Mouse (Mus musculus) forebrain, embryonic 10.5 days (tissue): ENCODE data around the gene Dennd2c. TPM values are rescaled to one million over a fixed set of nuclear protein-coding genes. Genes with fewer than 3 reads are reported as not detected.
A peak's percentile ranks its signal among the peaks of the same experiment; 100 is the strongest.

Experiments used
- DNase-seq: peaks from one replicate; pipeline ENCODE4 v3.0.0-alpha.2; 2017; ENCODE audit warnings: low spot score; ENCODE audit errors: extremely low spot score
- H3K27ac ChIP-seq: fragments of 300-500 bp; sonication (generic); 2 replicates; pipeline ENCODE4 v1.5.1; 2016; ENCODE audit warnings: mild to moderate bottlenecking
- H3K27me3 ChIP-seq: fragments of 300-500 bp; sonication (generic); 2 replicates; pipeline ENCODE4 v1.6.1; 2016; ENCODE audit warnings: mild to moderate bottlenecking; ENCODE audit not compliant: poor library complexity, severe bottlenecking
- H3K36me3 ChIP-seq: fragments of 300-500 bp; sonication (generic); replicated peaks from 2 replicates; pipeline ENCODE4 v1.6.1; 2016; ENCODE audit warnings: mild to moderate bottlenecking, moderate library complexity
- H3K4me1 ChIP-seq: fragments of 300-500 bp; sonication (generic); 2 replicates; pipeline ENCODE4 v1.6.1; 2016
- H3K4me3 ChIP-seq: fragments of 300-500 bp; sonication (generic); 2 replicates; pipeline ENCODE4 v1.5.1; 2016; ENCODE audit warnings: mild to moderate bottlenecking, moderate library complexity
- H3K9me3 ChIP-seq: fragments of 300-500 bp; sonication (generic); 2 replicates; pipeline ENCODE4 v1.6.1; 2016; ENCODE audit warnings: mild to moderate bottlenecking, moderate library complexity
- WGBS: fragments of 180-500 bp; shearing (Covaris S2); methylation state at CpG from one replicate; pipeline ENCODE4 v1.1.7; 2016; 5-methylcytosine and 5-hydroxymethylcytosine counted together
- polyA plus RNA-seq: library from polyadenylated mRNA; unstranded; fragments of >200 nt; fragmentation: Nextera tagmentation; extraction: Ambion mirVana; gene quantifications from 2 replicates; pipeline ENCODE4 v1.2.1, GENCODE M21; 2016

The Dennd2c gene
- polyA plus RNA-seq: 1.8 and 2.3 TPM in 2 replicates

DNA sequence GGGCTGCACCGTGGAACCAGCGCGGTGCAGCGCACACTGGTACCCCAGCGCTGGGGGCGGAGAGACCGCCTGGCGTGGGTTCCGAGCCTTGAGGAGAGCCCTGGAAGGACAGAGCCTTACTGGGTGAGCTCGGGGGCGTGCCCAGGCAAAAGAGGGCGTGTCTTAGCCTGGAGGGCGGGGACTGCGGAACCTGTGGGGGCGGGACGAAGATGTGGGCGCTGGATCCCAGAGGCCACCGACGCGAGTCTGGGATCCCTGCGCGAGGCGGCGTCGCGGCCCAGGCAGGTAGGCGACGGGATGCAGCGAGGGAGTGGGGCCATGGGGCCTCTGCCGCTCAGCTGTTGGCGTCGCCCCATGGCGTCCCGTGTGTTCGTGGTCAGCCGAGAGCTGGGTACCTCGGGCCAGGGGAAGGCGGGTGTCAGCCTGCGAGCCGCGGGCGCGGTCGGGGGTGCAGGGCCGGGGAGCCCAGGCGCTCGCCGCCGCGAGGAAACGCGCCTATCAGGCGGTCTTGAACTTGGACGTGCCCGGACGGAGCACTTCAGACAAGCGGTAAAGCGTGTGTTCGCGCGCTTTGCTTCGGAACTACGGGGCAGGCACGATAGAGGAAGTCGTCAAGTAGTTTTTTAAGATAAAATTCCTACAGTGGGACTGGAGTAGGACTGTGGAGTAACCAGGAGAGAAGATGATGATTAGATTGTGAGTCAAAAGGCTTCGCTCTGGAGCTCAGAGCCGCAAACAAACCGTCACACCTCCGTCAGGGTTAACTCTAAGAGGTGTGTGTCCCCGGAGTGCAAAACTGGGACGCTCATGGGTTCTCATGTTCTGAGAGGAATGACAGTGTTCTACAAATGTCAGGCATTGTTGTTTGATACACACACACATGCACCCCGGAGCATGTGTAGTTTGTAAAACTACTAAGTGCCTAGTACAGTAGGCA lies at the start of gene Dennd2c:
Gene Dennd2c, plus strand, starts transcription at position 151 of the 937 bp plus-strand sequence.
- 2% methylated on average over 72 of the region's 72 CpGs for WGBS
- peaks cover 46% of the 10 kb centered on the region for H3K27me3 ChIP-seq
- H3K27ac ChIP-seq: peak within 1 kb of the TSS; percentile 81

GRCm38 (mm10) chr3:103056016-103056595 lies 46.3 kb upstream of the Dennd2c start:
- DNase-seq: no peak
- peaks cover 80% of the 10 kb centered on the region for H3K36me3 ChIP-seq
- WGBS: 90% methylated on average over 5 of the region's 5 CpGs

More for the DNA sequence above, at the start of gene Dennd2c:
- no peaks in the 10 kb centered on the region for H3K36me3 ChIP-seq
- H3K9me3 ChIP-seq: no peaks in the 10 kb centered on the region
- H3K4me3 ChIP-seq: peak within 1 kb of the TSS; percentile 75
- DNase-seq: peak; percentile 89
- H3K4me1 ChIP-seq: peaks cover 13% of the 10 kb centered on the region

GRCm38 (mm10) chr3:103057752-103058151 lies 44.7 kb upstream of the Dennd2c start:
- no peak for DNase-seq
- Histone ChIP-seq H3K27ac (peak overlapping the region; percentile 96), H3K27me3 (no peaks in the 10 kb centered on the region), H3K9me3 (no peaks in the 10 kb centered on the region), H3K4me1 (peaks cover 8% of the 10 kb centered on the region), H3K4me3 (peak overlapping the region; percentile 81), H3K36me3 (peaks cover 80% of the 10 kb centered on the region)
- 3% methylated on average over 10 of the region's 10 CpGs for WGBS

More at GRCm38 (mm10) chr3:103056016-103056595, 46.3 kb upstream of the Dennd2c start:
- Histone ChIP-seq H3K9me3 (no peaks in the 10 kb centered on the region), H3K4me3 (no peak overlapping the region), H3K27me3 (no peaks in the 10 kb centered on the region), H3K27ac (no peak overlapping the region), H3K4me1 (peaks cover 8% of the 10 kb centered on the region)

DNA sequence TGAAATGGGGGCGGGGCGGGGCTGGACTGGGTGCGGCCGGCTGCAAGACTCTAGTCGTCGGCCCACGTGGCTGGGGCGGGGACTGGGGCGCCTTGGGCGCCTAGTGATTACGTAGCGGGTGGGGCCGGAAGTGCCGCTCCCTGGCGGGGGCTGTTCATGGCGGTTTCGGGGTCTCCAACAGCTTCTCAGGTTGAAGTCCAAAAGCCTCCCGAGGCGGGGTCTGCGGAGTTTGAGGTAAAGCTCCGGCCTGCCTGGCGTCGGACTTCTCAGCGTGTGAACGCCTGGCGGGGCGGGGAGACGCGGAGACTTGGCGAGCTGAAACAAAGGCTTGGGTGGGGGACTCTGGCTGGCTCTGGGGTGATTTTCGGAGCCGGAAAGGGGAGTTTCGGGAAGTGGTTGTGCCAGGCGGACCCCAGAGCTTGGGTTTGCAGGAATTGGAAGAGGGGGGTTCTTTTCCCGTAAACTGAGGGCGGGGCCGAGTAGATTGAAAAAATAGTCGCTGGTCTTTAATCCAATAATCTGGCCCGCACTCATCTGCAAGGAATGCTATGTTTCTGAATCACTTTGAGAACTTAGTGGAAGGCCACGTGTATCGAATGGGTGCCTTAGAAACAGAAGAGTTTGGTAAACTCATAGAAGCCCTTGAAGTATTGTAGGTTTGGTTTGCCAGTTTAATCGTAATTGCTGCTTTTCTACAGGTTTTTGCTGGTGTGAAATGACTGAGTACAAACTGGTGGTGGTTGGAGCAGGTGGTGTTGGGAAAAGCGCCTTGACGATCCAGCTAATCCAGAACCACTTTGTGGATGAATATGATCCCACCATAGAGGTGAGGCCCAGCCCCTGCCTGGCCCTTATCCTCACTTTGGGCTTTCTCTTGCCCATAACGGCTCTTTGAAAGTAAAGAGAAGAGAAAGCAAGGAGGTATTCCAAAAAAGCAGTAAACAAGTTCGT lies 43.9 kb upstream of the Dennd2c start, which contains the start of gene Nras:
Gene Nras, plus strand, starts transcription at position 79 of the 951 bp plus-strand sequence.
- H3K9me3 ChIP-seq: no peaks in the 10 kb centered on the region
- peak within 1 kb of the TSS; percentile 81 for H3K4me3 ChIP-seq
- 3% methylated on average over 46 of the region's 46 CpGs for WGBS
- no peaks in the 10 kb centered on the region for H3K27me3 ChIP-seq
- peaks cover 8% of the 10 kb centered on the region for H3K4me1 ChIP-seq
- peak within 1 kb of the TSS; percentile 96 for H3K27ac ChIP-seq
- DNase-seq: peak; percentile 97
- peaks cover 80% of the 10 kb centered on the region for H3K36me3 ChIP-seq

GRCm38 (mm10) chr3:103066927-103067326 lies 35.5 kb upstream of the Dennd2c start:
- peaks cover 88% of the 10 kb centered on the region for H3K36me3 ChIP-seq
- no peak overlapping the region for H3K27ac ChIP-seq
- H3K4me1 ChIP-seq: no peaks in the 10 kb centered on the region
- DNase-seq: no peak
- 95% methylated on average over 8 of the region's 8 CpGs for WGBS
- H3K27me3 ChIP-seq: no peaks in the 10 kb centered on the region
- H3K4me3 ChIP-seq: no peak overlapping the region
- no peaks in the 10 kb centered on the region for H3K9me3 ChIP-seq

- H3K4me3 ChIP-seq: no peak overlapping the region
- H3K4me1 ChIP-seq: no peaks in the 10 kb centered on the region
- DNase-seq: no peak
- H3K27ac ChIP-seq: no peak overlapping the region
- no peaks in the 10 kb centered on the region for H3K27me3 ChIP-seq
- 97% methylated on average over 6 of the region's 6 CpGs for WGBS
- peaks cover 67% of the 10 kb centered on the region for H3K36me3 ChIP-seq
- H3K9me3 ChIP-seq: no peaks in the 10 kb centered on the region
Measured at GRCm38 (mm10) chr3:103068971-103069370, 33.4 kb upstream of the Dennd2c start.

DNA sequence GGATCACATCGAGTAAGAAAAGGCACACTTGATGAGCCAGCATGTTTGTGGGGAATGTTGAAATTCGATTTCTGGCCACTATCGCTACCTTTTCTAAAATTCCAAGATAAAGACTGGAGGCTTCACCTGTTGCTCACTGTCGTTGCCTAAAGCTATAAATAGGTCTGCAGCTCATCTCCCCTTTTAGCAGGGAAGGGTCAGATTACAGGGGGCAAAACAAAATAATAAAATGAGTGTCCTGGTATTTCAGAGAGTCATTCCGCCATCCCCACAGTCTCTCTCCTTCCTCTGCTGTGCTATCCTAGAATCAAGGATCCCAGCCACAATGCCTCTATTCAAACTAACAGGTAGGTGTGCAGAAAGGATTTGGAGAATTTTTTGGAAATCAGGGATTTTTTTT lies 28.6 kb upstream of the Dennd2c start, which contains the start of gene Ampd1:
Gene Ampd1, plus strand, starts transcription at position 244 of the 400 bp plus-strand sequence.
- 82% methylated on average over 5 of the region's 5 CpGs for WGBS
- DNase-seq: no peak
- H3K36me3 ChIP-seq: peaks cover 19% of the 10 kb centered on the region
- H3K27ac ChIP-seq: no peak within 1 kb of the TSS
- no peaks in the 10 kb centered on the region for H3K4me1 ChIP-seq
- H3K9me3 ChIP-seq: no peaks in the 10 kb centered on the region
- H3K4me3 ChIP-seq: no peak within 1 kb of the TSS
- no peaks in the 10 kb centered on the region for H3K27me3 ChIP-seq

GRCm38 (mm10) chr3:103075871-103076270 lies 26.5 kb upstream of the Dennd2c start:
- H3K36me3 ChIP-seq: peaks cover 4% of the 10 kb centered on the region; the same call in 1 of the 2 replicates
- 91% methylated on average over 9 of the region's 9 CpGs for WGBS
- H3K4me3 ChIP-seq: no peak overlapping the region
- H3K27me3 ChIP-seq: no peaks in the 10 kb centered on the region
- H3K9me3 ChIP-seq: no peaks in the 10 kb centered on the region
- no peak overlapping the region for H3K27ac ChIP-seq
- no peaks in the 10 kb centered on the region for H3K4me1 ChIP-seq
- no peak for DNase-seq

DNA sequence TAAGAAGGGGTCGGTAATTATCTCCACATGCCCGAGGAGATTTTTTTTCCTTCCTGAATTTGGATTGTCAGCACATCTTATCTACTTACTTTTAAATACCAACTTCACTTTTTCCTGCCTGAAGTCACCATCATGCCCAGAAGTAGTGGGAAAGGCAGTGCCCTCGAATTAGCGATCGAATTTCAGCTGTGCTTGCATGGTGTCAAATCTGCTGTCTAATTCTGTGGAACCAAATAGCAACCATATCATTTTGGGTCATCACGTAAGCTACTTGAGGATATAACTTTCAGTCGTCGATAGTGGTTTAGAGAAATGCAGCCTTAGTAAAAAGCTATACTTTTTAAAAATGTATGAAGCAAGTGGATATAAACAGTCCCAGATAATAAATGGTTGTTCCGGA lies 25.9 kb upstream of the Dennd2c start:
- H3K36me3 ChIP-seq: 0 out of 2 replicates have a peak, but pooled peaks cover under 1% of the 10 kb centered on the region
- no peaks in the 10 kb centered on the region for H3K9me3 ChIP-seq
- WGBS: 92% methylated on average over 9 of the region's 9 CpGs

DNA sequence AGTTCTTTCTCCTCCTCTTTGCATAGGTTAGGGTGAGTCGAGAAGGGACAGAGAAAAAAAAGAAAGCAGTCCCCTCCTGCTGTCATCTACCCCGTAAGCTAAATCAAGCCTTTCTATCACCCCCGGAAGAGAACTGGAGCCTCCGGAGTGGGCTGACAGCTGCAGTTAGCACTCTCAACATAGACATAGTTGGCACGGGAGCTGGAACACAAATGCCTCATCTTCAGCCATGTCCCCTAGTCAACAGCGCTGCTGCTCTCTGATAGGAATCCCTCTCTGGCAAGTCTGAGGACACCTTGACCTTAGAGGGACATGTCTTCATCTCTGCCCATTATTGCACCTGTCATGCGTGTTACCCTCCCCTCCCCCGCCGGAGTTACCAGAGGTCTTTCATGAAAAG lies 23.1 kb upstream of the Dennd2c start:
- no peak for DNase-seq
- H3K4me3 ChIP-seq: no peak overlapping the region
- H3K36me3 ChIP-seq: no peaks in the 10 kb centered on the region
- no peak overlapping the region for H3K27ac ChIP-seq
- H3K4me1 ChIP-seq: no peaks in the 10 kb centered on the region
- H3K9me3 ChIP-seq: no peaks in the 10 kb centered on the region
- H3K27me3 ChIP-seq: no peaks in the 10 kb centered on the region
- WGBS: 86% methylated on average over 9 of the region's 9 CpGs

More for the DNA sequence above, 25.9 kb upstream of the Dennd2c start:
- Histone ChIP-seq H3K27ac (no peak overlapping the region), H3K4me1 (no peaks in the 10 kb centered on the region), H3K4me3 (no peak overlapping the region), H3K27me3 (no peaks in the 10 kb centered on the region)
- DNase-seq: no peak

DNA sequence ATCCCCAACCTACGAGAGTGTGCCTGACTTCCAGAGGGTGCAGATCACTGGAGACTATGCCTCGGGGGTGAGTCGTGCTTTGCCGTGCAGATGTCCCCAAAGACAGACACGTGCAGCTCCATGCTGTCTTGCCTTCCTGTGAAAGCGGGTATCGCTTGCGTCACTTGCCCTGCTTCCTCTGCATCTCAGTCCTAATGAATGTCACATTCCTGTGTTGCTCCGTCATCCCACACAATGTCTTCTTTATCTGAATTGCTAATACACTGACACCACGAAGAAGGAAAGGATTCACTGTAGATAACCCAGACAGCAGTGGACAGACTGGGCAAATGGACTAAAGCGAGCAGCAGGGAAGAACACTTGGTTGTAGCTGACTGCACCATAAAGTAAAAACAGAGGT lies 21.4 kb upstream of the Dennd2c start:
- no peaks in the 10 kb centered on the region for H3K9me3 ChIP-seq
- WGBS: 70% methylated on average over 11 of the region's 11 CpGs
- DNase-seq: no peak

DNA sequence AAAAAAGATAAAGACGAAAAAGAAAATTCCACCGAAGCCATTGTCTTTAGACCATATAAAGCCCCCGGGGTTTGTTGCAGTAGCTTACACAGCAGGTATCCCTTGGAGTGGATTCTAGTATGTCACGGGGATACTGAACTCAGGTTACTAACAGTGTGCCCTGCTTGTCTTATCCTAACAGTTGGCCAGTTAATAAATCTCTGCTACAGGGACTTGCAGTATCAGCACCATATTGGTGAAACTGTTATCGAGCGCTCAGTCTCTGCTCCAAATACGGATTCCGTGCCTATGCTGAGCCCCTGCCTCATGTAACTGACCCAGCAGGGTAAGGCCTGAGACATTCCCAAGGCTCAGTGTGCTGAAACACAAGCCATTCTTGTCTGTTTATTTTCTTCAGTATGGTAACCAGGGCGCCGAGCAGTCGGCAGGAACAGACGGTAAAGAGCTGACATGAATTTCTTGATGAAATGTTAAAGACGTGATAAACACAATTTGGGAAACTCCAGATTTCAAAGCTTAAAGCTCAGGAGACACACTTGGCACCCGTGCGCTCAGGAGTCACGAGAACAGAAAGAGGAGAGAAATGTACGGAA lies 20.4 kb upstream of the Dennd2c start:
- H3K36me3 ChIP-seq: no peaks in the 10 kb centered on the region
- no peaks in the 10 kb centered on the region for H3K9me3 ChIP-seq
- 91% methylated on average over 17 of the region's 17 CpGs for WGBS
- no peak for DNase-seq
- H3K4me1 ChIP-seq: no peaks in the 10 kb centered on the region
- H3K27me3 ChIP-seq: no peaks in the 10 kb centered on the region
- H3K4me3 ChIP-seq: no peak overlapping the region
- H3K27ac ChIP-seq: no peak overlapping the region

More for the DNA sequence above, 21.4 kb upstream of the Dennd2c start:
- Histone ChIP-seq H3K27me3 (no peaks in the 10 kb centered on the region), H3K4me3 (no peak overlapping the region), H3K36me3 (no peaks in the 10 kb centered on the region), H3K4me1 (no peaks in the 10 kb centered on the region), H3K27ac (no peak overlapping the region)
